Mouse (Mus musculus) right cerebral cortex, postnatal 4 days (tissue): ENCODE measurements around the gene Fgd3.

ENCODE experiments used
- DNase-seq: peaks from one replicate; pipeline ENCODE4 v3.0.0-alpha.2; 2022

Fgd3 gene

DNA sequence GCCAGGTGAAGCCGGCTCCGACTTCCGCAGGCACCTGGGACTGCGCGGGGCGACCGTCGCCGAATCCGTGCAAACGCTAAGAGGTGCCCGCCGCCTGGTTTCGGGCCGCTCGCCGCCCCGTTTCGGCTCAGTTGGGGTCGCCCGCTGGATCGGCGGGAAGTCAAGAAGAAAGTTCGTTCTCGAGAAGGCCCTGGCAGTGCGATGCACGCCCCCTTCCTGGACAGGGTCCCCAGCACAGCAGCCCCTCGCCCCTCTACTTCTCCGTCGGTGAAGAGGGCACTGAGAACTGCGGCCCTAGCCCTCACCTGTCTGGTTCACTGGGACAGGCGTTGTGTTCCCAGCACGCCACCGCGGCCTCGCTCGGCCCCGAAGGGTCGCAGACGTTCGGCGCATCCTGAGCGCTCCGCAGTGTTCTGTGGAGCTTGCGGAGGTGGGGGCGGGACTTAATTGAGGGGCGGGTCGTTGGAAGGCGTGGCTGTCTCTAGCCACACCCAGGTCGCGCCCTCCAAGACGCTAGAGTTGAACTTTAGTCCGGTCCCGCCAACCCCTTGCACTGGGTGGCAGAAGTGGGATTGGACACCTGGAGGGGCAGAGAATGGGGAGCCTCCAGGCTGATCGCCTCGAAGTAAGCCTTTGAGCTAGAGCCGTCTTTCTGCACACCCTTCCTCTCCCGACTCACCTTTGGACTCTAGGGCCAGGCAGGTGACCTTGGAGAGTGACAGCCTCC, 72.2 kb downstream of the Fgd3 start:
- peak; percentile 14 for DNase-seq

DNA sequence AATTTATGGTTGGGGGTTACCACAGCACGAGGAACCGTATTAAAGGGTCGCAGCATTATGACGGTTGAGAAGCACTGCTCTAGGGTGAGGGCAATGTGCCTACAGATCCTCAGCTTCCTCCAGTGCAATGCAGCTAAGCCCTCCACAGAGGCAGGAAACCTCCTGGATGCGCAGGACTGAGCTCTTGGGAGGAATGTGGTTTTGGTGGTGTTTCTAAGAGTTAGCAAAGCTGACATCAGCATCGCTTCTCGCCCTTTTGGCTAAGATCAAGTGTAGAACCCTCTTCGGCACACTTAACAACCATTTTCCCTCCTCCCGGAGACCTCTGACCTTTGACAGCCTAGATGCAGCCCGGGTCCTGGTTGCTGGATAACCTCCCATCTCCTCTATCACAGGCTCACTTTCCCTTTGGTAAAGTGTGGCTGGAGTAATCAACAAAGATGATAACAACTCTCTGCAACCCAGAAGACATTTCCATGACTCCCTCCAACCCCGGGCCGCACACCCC, 72.8 kb downstream of the Fgd3 start:
- no peak for DNase-seq

DNA sequence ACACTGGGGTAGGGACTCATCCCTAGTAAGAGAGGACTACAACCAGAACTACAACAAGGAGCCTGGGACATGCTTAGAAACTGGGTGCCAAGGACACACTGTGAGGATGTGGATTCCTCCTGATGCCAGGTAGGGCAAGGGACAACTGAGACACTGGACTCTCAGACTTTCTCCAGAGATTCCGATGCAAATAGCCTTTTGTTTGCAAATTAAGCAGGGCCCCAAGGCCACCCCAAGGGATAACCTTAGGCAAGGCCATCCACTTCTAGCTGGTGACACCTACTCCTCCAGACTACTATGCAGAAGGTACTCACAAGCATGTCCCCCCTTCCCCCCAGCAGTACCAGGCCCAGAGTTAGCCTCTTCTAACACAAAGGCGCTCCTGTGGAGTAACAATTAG, 73.5 kb downstream of the Fgd3 start:
- DNase-seq, result no peak

DNA sequence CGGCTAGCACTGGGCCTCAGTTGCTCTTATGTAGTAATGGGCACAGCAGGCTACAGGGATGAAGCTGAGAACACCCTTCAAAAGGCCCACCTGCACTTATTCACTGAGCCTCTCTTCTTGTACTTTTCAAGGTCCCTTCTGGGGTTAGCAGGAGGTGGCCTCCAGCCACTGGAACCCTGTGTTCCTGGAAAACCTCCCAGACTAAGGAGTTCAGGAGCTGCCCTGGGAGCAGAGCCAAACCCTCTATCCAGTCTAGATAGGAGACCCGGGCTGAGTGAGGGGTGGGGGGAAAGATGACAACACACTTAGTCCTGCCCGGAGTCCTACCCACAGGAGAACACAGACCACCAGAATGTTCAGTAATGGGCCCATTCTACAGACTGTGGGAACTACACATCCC, 74.1 kb downstream of the Fgd3 start:
- DNase-seq, result no peak

DNA sequence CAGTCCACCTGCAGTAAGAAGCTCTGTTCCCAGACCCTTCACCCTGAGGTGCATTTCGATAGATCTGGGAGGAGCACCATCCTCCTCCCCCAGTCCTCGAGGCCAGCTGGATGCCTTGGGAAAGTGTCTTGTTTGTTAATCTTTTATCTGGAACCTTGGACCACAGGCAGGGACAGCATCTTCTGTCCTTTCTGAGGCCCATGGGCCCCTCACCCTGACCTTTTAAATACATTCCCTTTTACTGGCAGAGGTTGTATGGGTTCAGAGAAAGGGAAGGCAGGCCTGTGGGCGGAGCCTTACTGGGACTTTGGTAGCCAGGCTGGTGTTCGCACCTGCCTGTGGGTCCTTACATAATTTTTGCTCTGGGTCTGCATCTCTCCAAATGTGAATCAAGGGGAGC, 74.9 kb downstream of the Fgd3 start:
- DNase-seq, result no peak

DNA sequence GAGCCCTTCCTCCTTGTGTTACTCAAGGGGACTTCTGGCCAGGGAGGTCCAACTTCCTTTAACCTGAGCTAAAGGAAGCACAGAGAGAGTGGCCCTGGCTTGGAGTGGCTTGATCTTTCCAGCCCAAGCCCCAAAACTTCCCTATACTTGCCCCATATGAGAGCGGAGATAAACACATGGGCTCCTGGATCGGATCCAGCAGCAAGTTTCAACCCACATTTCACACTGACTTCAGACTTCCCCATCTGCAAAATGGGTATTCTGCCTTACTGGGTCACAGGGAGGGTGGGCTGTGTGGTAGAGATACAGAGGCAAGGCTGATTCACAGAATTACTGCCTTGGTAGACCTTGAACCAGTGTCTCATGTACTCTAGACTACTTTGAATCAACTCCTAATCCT, 76.6 kb downstream of the Fgd3 start:
- DNase-seq, result no peak

DNA sequence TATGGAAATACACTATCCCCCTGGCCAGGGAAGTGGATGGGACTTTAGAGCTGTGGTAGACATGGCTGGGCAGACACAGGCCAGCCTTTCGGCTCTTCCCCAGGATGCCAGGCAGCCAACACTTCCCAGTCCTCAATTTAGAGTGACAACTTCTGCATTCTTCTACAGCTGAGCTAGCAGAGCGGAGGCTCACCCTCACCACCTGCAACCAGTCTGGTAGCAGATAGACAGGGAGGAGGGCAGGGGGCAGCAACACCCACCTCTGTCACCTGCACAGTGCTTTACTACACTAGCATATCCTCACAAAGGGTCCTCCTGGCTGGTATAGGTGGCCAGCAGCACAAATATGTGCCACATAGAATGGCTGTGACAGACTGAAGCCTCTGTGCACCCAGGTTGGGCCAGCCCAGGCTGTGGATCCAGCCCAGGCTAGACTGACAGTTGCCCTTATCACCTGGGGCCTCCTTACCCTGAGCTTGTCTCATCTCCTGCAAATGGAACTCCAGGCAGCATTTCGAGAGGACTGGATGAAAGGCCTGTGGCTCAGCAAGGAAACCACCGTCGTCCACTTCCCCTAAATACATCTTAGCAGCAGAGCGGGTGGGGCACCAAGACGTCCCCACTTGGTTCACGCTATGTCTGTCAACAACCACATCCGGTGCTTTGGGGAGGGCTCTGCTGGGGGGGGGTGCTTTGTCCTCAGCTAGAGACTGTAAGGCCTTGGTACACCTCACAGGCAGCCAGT, 77.6 kb downstream of the Fgd3 start:
- DNase-seq, result no peak

DNA sequence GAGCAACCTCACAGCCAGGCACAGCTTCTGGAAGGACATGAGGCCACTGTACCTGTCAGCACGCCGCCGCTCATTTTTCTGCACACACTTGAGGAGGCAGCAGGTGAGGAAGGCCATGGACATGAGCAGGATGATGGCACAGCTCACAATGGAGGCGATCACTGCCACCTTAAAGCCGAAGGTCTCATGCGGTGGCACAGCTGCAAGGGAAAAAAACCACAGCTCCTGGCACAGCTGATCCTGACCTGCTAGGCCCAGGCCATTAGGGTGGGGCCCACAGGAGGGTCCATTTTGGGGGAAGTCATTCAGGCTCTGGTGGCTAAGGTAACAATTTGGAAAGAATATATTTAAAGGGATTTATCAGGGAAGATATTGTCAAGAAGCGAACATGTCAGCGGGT, 81.4 kb downstream of the Fgd3 start:
- no peak for DNase-seq

DNA sequence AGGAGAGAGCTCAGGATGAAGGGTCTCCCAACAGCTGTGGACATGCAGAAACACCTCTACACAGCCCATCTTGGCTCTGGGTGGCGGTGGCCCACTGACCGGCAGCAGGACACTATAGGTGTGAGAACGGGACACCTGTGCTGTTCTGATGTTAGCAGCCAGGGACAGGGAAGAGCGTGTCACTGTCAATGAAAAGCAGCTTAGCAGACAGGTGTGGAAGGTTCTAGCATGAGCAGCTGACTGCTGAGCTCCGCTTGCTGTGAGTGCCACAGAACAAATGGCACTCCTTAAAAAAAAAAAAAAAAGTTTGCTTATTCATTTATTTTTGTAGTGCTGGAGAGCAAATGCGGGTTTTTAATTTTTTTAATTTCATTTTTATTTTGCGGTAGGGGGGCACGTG, 82.5 kb downstream of the Fgd3 start:
- no peak for DNase-seq

DNA sequence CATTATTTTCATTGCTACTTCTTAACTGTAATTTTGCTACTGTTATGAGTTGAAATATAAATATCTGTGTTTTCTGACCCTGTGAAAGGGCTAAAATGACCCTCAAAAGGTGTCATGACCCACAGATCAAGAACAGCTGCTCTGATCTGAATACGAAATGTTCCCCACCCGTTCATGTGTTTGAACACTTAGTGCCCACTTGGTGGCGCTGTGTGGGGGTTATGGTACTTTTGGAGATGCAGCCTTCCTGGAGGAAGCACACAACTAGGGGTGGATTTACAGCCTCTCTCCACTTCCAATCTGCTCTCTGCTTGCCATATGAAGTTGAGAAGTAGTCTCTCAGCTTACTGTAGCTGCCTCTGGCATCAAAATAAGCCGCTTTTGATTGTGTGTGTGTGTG, 85.4 kb downstream of the Fgd3 start:
- no peak for DNase-seq

DNA sequence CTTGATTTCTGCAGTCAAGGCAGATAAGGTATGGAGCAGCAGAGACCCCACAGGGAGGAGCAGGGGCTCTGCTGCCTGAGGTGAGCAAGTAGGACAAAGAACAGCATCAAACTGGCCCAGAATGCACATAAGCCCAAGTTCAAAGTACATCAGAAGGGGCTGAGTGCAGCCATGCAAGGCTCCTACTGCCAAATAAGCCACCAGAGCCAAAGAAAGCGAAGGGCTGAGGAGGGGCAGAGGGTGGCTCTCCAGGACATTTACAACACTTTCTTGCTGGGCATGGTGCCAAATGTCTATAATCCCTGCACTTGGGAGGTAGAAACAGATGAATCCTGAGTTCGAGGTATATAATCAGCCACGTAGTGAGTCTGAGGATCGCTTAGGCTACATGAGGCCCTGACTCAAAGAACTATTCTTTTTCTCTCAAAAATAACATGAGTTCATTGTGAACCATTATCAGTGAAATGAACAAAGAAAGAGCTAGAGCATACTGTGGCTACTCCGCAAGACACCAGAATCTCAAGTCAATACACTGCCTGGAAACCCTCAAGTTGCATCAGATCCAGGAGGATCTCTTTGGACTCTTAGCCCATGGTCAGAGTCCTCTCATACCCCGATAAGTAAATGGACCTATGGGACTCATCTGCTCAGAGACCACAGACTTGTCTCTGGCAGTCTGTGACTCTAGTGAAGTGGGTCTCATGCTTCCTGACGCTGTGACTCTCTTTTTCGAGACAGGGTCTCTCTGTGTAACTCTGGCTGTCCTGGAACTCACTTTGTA, 86.1 kb downstream of the Fgd3 start:
- no peak for DNase-seq

DNA sequence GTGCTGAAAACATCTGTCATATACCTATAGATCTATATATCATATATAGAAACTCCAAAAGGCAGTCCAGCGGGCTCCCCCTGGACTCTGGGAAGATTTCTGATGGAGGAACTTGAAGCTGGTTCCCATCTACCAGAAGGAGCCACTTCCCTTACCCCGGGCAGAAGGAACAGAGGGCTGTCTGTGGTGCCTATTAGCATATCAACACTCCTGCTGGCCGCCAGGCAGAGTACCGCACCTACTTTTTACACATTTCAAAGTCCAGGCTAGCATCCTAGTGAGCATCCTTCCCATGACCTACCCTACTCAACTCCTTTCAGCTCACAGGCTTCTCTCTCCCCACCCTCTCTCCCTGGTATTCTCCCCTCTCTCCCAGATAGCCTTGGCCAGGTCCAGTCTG, 94.5 kb downstream of the Fgd3 start:
- DNase-seq, result no peak

DNA sequence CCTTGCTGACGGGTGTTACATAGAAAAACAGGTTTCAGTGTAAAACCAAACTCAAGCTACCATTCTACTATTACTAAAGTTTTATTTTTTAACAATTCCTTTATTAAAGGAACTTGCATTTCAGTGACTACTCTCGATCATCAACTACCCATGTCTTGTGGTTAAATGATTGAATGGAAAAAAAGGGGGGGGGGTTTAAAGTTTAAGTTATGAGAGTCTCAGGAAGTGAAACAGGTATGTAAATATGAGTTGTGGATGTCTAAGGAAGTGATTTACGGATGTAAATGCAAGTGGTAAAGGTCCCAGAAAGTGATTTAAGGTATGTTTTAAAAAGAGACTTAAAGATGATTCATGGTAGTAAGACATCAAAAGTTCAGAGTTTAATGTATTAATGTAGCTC, 95.0 kb downstream of the Fgd3 start:
- DNase-seq, result no peak

DNA sequence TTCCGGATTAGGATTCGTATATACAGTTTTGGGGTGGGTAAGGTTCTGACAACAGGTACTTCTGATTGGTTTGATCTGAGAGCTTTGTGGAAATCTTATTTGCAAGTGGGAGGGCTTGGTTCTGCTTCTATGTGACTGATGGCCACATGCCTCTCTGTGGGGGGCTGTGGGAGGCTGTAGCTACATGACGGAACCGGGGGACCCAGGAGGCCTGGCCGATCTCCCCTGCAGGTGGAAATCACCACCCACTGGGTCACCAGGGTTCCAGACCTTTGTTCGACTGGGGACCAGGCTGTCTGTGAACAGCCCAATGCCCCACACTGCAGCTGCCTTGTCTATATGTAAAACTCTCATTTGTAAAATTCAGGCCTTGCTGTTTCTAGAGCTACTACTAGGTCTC, 95.4 kb downstream of the Fgd3 start:
- DNase-seq, result no peak

DNA sequence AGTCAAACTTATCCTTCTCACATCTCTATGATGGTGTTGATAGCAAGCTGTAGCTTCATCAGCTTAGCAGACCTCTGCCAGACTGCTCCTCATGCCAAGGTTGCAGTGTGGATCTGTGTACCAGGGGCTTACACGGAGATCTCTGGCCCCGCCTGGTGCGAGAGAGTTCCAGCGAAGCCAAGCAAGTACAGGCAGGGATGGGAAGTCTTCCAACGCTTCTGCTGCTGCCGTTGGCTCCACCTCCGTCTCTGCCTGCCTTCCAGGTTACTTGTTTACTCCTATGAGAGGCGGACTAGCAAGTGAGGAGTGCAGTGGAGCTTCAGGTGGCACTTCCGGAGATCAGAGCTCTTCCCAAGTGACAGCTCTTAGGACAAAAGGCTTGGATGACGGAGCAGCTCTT, 95.8 kb downstream of the Fgd3 start:
- no peak for DNase-seq

DNA sequence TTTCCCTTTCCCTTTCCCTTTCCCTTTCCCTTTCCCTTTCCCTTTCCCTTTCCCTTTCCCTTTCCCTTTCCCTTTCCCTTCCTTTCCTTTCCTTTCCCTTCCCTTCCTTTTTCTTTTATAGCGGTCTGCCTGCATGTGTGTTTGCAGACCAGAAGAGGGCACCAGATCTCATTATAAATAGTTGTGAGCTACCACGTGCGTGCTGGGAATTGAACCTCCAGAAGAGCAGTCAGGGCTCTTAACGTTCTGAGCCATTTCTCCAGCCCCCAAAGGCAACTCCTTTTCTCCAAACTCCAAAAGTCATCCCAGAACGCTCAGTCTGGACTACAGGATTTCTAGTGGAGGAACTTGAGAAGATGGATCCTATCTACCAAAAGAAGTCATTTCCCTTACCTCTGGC, 99.2 kb downstream of the Fgd3 start:
- DNase-seq, result no peak

DNA sequence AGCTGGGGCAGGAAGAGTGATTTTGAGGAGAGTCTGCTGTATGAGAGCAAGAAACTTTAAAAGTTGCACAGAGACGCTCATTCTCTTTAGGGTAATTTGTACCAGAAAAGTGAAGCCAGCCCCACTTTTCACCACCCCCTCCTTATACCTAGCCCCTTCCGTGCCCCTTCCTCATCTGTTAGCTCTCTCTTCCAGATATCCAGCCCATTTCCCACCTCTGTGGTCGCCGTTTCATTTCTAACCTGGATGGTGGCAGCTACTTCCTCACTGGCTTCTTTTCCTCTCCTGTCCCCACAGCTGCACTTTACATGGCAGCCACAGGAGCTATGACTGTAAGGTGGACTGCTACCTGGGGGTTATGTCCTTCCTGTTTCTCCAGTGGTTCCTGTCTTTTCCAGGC, 100.7 kb downstream of the Fgd3 start:
- DNase-seq, result no peak

DNA sequence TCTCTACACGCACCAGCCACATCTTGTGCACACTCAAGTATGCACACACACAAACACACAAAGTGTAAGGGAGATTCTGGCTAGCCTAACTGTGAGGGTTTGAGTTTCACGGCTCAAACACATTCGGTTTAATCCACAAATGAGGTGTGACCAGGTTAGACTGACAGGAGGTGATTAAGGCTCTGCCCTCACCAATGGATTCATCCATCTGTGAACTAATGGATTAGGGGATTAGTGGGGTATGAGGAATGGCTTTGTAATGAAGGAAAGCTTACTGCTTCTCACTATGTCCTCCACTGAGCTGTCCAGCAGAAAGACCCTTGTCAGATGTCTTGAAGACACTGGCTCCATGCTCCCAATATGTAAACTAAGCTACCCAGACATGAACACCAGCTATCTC, 101.5 kb downstream of the Fgd3 start:
- no peak for DNase-seq

DNA sequence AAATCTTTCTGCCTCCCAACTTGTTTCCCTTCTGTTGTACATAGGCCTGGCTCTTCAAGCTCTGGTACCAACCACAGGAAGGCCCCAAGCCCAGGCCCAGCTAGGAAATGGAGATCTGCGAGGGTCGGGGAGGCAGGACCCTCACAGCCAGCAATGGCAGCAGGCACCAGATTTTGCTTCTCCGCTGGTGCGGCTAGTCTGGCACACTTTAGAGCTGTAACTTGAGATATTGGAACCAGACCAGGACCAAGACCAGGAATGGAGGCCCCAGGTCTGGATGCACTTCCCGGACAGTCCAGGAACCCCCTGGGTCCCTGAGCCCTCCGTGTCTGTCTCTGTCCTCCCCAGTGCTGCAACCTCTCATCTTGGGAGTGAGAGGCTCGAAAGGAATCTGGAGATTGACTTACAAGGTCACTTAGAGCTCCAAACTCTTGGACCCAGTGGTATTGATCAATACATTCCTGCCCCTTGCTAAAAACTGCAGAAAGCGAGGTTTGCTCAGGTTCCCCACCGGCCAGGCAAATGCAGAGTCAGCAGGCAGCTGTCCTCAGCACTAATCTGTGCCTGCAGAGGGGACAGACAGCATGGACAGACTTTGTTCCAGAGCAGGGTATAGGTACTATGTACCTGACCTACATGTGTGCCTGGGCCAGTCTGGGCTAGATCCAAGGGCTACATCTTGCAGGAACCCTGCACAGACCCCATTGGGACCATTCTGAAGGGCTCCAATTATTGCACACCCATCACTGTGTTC, 103.1 kb downstream of the Fgd3 start:
- no peak for DNase-seq

DNA sequence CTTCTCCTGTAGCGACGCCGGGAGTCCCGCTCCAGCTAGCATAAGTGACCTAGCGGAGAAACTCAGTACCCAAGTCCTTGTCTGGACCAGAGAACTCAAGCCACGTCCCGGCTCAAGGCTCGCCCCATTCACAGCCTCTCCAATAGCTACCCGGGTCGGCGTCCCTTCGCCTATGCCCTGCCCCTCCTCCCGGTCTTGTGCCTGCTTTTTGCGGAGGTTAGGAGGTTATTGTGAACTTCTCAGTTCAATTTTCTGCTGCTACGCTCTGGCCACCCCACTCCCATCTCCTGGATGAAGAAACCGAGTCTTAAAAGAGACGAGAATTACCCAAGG, 103.9 kb downstream of the Fgd3 start:
- DNase-seq, result no peak

DNA sequence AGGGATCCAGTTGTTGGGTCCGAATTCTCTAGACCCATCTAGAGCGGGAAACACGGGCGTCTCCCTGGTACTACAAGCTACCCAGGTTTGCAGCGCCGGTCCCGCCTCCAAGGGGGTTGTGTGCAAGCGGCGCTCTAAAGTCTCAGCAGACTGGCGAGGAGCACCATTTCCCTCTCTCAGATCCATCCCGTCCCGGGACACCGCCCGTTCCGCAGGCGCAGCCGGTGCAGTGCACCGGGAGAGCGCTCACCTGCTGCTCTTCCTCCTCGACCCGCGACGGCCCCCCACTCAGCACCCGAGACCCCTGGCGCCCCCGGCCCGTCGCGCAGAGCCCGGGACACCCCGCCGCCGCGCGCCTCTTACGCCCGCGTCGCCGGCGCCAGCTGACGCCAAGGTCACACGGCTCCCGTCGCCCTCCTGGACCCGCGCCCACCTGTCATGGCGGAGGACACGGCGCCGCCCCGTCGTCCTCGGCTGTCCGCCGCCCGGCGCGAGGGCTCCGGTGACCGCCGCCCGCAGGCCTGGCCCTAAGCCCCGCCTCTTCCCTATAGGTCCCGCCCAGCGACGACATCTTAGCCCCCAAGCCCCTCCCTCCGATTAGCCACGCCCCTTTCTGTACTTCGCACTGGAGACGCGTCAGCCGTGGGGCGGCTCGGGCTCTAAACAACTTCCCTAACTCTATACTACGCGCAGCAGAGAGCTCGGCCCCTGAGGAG, 104.4 kb downstream of the Fgd3 start, which contains the start of gene Card19:
TSS of gene Card19 (minus strand) at position 534 of the 716 bp plus-strand sequence.
- peak; percentile 81 for DNase-seq

DNA sequence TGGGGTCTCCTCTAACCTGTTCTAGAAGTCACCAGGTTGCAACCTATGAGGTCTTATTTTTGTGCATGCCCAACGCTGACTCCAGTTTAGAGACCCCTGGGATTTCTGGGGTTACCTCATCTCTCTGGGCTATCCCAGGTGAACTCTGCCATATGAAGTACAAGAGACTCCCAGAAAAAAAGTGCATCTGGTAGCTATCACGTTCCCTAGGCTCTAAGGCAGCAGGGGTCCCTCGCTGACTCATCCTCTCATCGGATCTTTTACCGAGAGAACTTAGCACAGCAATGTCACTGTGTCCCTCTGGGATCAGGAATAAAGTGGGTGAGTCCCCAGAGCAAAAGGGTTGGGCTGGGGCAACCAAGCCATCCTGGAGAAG, 105.0 kb downstream of the Fgd3 start:
- no peak for DNase-seq

DNA sequence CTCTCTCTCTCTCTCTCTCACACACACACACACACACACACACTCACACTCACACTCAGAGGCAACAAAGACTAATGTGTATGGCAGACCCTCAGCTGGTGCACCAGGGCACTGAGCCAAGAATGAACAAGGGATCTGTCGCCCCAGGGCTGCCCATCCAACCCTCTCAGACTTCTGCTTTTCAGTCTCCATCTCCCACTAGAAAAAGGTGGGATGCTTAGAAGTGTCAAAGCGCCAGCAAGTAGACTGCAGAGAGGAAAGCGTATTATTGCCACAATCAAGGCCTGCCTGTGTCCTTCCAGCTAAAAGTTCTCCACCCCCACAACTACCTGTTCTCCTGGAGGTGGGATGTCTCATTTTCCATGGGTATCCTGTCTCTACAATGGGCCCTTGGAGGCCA, 105.7 kb downstream of the Fgd3 start:
- DNase-seq, result no peak
